Mouse (Mus musculus): ENCODE results near the gene Spry1. TPM values are rescaled to one million over a fixed set of nuclear protein-coding genes. Genes with fewer than 3 reads are reported as not detected.

Gene Spry1
- total RNA-seq, 2 experiments from 2014 or later = 1.2 TPM; not detected in 1

DNA sequence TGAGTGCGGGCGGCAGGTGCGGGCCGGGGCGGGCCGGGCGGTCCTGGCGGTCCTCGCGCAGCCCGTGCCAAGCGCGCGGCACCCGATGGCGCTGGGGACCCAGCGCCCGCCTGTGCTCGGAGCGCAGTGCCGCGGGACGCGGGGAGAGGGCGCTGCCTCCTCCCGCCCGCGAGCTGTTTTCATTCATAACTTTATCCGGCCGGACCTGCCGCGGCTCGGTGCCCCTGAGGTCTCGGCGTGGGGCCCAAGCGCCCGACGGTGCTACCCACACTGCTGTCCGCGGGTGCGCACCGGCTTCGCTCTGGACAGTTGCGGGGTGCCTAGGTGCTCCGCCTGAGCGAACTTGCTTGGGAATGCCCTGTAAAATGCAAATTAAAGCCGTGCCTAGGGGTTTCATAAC is 1.1 kb downstream of the Spry1 start:
- ATAC-seq (ENCODE audit: poor library complexity, severe bottlenecking) = peak; percentile 75

DNA sequence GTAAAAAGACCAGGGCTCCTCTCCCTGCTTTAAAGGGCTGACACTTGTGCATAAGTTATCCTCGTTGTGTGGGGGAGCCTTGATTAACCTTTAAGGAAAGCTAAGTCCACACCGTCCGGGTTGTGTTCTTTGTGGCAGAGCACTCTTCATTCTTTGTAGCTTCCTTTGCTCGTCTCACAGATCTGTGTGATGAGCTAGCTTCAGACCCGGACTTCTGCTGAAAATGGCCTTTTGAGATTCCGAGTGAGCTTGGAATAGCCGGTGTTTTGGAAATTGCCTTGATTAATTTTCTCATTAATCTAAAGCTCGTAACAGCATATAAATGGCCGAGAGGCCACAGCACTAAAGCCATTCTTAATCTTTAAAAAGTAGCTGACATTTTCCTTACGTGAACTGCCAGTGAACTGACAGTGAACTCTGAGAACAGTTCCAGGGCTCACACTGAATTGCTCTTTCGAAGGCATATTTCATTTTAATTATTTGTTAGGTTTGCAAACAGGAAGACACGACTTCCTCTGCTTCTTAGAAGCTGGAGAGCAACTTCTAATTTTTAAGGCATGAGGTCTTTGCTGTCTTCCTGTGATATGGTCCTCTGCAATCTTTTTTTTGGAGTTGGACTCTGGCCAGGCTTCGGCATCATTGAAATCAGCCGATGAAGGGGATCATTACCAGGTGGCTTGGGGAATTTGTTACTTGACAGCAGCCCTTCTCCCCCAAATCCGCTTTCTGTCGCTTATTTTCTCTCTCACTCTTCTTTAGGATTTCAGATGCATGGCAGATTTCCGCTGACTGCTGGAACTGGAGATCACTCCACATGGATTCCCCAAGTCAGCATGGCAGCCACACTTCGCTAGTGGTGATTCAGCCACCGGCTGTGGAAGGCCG is 2.3 kb downstream of the Spry1 start:
- no peak for ATAC-seq (ENCODE audit: poor library complexity, severe bottlenecking)

DNA sequence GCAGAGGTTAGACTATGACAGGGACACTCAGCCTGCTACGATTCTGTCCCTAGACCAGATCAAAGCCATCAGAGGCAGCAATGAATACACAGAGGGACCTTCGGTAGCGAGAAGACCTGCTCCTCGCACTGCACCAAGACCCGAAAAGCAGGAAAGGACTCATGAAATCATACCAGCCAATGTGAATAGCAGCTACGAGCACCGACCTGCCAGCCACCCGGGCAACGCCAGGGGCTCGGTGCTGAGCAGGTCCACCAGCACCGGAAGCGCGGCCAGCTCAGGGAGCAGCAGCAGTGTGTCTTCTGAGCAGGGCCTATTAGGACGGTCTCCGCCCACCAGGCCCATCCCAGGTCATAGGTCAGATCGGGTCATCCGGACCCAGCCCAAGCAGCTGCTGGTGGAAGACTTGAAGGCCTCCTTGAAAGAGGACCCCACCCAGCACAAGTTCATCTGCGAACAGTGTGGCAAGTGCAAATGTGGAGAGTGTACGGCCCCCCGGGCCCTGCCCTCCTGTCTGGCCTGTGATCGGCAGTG is 3.0 kb downstream of the Spry1 start:
- no peak for ATAC-seq (ENCODE audit: poor library complexity, severe bottlenecking)

DNA sequence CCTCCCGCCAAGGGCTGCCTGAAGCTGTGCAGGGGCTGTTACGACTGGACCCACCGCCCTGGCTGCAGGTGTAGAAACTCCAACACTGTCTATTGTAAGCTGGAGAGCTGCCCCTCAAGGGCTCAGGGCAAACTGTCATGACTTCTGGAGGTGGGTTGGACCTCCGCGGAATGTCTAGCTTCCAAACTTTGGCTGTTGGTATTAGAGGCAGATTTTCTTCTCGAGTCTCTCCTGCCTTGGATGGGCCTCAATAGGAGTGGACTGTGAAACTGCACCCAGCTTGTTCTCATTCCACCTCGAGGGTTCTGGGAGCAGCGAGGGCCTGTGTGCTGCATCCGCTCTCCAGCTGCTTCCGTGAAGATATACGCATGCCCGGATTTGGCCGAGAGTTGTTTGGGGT is 3.7 kb downstream of the Spry1 start:
- ATAC-seq (ENCODE audit: poor library complexity, severe bottlenecking) = no peak

DNA sequence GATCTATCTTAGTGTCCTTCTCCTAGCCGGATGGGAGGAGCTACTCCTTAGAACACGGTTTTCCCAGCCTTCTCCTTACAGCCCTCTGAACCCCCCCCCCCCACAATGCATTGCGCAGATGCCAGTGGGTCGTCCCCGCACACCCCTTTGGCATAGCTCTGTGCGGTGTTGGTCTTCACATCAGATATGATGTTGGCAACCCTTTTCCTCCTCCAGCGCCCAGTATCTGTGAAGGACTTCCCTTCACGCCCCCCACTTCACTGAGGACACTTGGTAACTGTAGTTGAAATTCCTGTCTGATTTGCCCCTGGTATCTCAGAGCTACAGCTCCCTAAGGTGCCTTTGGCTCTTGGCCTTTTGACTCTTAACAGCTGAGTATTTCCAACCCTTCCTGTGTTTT is 4.2 kb downstream of the Spry1 start:
- no peak for ATAC-seq (ENCODE audit: poor library complexity, severe bottlenecking)

DNA sequence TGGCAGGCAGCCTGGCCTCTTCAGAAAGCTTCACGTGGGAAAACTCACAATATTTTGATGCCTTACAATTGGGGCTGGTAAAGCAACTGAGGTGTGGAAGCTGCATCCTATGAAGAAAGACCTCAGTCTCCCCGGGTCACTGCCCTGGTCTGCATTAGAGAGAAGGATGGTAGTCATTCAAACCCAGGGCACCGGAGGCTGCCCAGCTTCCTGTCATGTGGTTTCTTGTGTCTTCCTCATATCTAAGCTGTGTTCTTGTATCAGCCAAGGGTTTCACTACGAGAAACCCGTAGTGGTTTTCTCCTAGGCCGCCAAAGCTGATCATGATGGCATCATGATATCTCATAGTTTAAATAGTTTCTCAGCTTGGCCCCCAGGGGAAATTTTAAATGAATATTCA is 5.3 kb downstream of the Spry1 start:
- no peak for ATAC-seq (ENCODE audit: poor library complexity, severe bottlenecking)

DNA sequence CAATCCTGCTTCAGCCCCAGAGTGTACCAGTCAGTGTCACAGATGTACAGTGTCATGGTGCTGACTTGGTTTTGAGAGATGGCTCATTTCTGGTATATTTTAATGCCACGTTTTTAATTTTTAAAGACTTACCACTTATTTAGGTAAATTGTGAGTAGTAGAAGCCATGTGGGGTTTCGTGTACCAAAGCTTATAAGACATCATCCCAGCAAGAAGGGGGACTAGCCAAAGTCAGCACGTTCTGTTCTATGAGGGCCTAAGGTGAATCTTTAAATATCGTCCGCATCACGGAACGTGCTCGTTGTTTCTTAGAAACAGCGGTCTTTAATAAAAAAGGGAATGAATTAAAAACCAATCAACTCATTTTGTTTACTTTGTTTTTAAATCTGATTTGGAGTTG is 6.5 kb downstream of the Spry1 start:
- ATAC-seq (ENCODE audit: poor library complexity, severe bottlenecking) = no peak

DNA sequence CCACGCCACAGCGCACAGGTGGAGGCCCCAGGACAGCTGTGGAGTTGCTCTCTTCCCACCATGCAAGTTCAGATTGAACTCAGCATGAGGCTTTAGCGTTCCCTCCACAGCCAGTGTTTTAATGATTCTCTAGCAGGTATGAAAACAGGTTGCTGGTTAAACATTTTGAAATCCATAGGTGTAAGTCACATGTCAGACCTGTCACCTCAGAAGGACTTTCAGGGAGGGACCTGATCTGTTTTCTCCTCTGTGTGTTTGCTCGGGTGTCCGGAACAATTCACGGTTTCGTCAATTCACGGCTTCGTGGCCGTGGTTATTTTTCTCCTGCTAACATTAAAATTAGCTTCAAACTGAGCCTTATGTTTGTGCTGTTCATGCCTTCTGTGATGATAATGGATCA is 7.5 kb downstream of the Spry1 start:
- ATAC-seq (ENCODE audit: poor library complexity, severe bottlenecking) = no peak

DNA sequence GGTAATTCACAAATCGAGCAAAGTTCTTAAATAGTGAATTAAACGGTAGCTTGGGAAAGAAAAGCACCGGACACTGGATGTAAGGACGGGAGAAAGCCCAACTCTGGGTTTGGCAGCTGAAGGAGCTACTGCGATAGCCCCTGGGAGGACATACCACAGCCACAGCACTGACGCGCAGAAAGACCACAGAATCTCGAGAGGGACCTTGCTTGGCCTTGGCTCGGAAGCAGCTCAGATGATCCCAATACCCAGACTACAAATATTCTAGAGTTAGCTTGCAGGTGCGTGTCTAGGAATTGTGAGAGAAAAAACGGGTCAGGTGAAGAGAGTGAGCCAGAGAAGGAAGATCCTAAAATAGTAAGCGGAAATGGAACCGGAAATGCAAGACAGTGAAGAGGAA is 8.5 kb downstream of the Spry1 start:
- ATAC-seq (ENCODE audit: poor library complexity, severe bottlenecking) = no peak

DNA sequence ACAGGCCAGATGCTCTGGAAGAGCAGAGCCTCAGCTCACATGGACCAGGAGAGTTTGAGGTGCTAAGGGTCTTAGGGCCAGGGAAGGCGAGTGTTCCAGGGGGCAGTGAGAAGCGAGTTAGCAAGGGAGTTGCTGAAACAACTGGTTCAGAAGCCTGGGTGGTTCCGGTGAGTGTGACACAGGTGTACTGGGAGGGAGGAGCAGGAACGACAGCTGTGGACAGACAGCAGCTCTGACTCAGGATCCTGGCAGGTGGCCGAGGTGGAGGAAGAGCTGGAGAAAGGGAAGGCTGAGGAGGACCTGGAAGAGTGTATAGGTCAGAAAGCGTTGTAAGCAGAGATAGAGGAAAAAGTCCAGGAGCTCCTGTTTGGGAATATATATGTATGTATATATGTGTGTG is 9.5 kb downstream of the Spry1 start:
- ATAC-seq (ENCODE audit: poor library complexity, severe bottlenecking) = no peak

DNA sequence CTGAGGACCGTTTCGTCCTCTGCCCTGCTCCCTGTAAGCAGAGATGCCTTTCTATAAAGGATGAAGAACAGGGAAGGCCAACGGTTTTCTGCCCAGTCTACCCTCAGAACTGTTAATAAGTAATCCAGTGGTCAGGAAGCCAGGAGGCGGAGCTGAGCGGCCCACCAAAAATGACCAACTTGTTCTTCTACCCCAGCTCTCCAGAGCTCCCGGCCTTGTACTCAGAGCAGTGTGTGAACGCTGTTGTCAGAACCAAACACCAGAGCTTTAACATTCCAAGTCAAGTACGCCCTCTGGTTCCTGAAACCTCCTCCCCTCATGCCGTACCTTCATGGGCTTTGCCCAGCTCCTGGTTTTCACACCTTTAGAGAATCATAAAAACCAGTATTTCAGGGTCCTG is 12.8 kb downstream of the Spry1 start:
- ATAC-seq (ENCODE audit: poor library complexity, severe bottlenecking) = no peak

DNA sequence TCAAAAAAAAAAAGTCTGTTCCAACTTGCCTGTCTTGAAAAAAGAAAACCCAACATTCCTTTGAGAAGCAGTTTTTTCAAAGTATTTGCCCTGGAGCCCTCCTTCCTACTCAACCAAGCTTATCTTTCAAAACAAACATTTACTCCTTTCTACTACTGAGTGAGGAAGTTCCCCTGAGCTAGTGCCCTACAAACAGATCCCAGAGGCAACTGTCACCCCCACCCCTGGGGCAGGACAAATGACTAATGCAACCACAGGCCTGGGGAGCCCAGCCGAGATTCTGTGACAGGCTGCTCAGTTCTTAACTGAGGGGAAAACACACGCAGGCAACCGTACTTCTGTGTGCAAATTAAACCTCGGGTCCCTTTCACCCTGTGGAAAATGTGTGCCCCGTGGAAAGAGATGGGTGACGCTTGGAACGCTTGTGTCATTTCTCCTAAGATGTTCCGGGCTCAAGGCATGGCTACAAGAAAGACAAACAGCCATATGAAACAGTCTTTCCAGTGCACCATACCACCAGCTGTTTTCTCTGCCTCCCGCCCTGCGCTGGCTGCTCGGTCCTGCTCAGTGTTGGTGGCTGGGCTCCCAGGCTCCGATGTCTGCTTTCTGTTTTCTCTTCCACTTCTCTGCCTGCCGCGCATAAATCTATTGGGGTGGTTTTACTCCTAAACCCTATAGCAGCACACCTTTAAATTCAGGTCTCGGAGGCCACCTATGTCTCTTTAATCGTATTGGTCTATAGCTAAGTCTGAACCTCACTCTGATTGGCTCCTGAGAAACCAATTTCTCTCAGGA is 14.4 kb downstream of the Spry1 start:
- ATAC-seq (ENCODE audit: poor library complexity, severe bottlenecking) = peak; percentile 81

DNA sequence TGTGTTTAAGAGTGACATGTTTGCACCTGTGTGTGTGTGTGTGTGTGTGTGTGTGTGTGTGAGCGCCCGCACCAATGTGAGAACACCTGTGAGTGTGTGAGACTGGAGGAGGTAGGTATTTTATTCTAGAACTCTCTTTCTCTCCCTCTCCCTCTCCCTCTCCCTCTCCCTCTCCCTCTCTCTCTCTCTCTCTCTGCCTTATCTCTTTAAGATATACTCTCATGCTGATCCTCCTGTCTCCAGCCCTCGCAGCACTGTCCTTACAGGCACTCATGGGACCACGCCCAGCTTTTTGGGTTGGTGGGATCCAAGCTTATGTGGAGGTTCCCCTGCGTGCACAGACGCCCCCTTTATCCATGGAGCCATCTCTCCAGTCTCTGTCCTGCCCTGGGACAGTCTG is 15.0 kb downstream of the Spry1 start:
- no peak for ATAC-seq (ENCODE audit: poor library complexity, severe bottlenecking)

DNA sequence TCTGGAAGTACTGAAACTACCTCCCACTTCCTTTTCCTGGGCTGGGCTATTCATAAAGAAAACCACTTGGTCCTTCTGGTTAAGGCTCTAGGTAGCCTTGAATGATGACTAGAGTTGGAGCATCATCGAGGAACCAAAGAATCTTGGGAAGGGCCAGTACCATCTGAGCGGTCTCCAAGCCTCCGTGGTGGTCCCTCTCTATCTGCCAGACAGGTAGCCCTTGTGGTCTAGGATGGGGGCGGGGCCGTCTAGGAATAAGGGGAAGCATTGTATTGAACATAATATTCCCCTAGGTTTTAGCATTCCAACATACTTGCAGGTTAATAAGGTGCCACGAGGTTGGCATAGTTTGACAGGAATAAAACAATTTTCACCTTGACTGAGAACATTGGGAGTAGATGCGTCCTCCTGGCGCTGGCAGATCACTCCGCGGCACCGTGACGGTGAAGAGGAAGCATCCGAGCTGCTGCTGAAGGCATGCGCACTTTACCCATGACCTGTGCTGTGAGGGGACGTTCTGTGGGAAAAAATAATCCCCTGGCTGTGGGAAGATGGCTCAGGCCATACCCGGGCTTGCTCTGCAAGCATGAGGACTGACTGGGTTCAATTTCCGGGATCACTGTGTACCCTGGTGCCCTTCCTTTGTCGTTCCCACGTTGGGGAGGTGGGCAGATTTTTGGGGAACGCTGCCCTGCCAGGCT is 16.3 kb downstream of the Spry1 start:
- 0 out of 2 replicates have a peak, but pooled peaks have one; percentile 20 for ATAC-seq (ENCODE audit: poor library complexity, severe bottlenecking)

DNA sequence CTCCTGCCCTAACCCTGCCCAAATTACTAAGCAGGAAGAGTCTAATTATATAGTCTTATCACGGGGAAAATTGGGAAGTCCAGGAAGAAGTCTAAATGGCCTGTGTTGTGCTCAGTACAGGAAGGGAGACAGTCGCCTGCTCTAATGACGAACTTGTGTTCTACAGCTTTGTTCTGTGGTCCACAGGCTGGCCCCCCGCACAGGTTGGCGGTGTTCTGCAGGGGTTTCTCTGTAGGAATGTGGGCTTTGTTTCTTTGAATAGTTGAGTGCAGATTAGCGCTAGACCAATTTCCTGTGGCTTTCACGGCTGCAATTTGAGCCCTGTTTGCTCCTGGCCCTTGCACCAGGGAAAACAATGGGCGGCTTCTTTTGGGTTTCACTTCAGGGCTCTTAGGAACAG is 17.3 kb downstream of the Spry1 start:
- ATAC-seq (ENCODE audit: poor library complexity, severe bottlenecking) = no peak

DNA sequence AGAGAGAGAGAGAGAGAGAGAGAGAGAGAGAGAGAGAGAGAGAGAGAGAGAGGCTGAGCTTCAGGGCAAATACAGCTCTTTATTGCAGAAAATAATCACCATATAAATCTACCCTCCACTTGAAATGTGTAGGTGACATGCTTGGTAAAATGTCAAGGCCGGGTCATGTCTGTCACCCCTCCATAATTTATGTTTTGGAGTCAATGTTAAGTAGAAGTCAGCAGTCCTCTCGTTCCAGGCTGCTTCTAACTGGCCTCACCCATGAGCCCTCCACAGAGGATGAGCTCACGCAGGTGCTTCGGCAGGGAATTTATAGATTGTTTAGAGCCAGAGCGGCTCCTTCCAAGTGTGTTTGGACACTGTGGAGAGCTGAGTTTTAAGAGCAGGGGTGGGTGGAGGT is 18.4 kb downstream of the Spry1 start:
- ATAC-seq (ENCODE audit: poor library complexity, severe bottlenecking) = no peak

DNA sequence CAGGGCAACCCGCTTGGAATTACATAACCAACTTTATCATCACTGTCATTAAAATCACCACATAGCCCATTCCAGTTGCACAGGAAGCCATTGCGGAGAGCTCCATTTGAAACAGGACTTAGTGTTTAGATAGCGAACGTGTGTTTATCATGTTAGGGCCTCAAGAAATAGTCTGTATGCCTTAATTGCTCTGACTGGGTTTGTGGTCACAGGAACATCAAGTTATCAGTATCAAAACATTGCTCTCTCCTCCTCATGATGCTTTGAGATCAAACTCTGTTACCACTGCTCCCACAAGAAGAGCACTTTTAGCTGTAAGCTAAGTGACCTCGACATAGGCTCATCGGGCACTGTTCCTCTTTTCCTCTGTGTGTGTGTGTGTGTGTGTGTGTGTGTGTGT is 19.9 kb downstream of the Spry1 start:
- peak; percentile 49; the same call in 1 of the 2 replicates for ATAC-seq (ENCODE audit: poor library complexity, severe bottlenecking)

DNA sequence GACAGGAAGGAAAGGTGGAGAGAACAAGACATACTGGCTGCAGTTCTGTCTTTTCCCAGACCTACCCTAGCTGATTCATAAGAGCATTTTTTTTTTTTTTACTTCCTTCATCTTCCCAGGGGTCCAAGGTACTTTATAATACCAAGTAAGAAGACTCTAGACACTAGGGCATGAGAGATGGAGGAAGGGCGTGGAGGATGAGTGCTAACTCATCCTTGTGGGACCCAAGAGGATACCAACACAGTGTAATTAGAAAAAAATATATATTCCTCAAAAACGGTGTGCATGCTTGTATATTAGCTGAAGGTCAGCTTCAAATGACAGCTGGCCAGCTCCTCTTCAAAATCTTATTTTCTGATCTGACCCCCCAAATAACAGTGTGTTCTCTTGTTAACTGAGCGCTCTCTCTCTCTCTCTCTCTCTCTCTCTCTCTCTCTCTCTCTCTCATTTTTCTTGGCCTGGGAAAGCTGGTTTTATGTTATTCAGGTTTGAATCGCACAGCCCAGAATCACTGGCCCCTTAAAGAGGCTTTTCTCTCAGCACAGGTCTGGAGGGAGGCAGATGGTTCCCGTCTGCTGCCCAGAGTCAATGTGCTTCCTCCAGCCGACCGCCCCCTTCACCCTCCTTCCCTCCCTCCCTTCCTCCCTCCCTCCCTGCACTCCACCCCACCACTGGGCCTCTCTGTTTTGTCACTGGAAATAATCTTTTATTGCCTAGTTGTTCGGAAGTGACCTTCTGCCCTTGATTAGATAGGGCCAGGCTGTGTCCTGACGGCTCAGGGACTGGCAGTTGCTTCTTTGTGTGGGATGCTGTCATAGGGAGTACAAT is 26.8 kb downstream of the Spry1 start:
- ATAC-seq (ENCODE audit: poor library complexity, severe bottlenecking) = peak; percentile 38; the same call in 1 of the 2 replicates

DNA sequence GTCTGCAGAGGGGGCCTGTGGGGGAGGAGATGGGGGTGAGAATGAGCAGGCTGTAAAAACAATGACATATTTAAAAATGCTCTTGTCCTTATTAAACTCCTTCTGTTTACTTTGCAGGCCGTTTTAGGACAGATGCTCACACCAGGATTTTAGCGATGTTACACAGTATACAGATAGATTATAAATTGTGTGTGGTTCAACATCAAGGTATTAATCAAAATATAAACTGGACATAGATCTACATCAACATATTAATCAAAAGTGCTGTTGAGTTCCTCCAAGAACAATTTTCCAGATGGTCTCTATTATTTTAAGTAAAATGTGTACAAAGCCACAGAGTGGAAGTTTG is 27.3 kb downstream of the Spry1 start:
- no peak for ATAC-seq (ENCODE audit: poor library complexity, severe bottlenecking)

DNA sequence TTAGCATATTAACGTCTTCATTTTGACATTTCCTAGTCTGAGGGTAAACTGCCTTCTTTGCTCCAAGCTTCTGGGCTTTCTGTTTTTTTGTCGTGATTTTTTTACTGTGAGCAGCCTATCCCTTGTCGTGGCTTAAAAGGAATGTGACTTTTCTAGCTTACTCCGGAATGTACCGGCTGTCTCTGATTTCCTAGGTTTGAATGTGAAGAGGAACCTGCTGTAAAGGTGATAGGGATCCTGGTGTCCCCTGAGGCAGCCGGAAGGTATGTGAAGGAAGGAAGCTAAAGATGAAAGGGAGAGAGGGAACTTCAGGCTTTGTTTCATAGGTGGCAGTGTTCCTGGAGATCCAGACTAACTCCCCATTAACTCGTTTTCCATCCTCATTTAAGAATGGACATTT is 28.0 kb downstream of the Spry1 start:
- ATAC-seq (ENCODE audit: poor library complexity, severe bottlenecking) = no peak
